Mouse (Mus musculus) hindbrain, embryonic 12.5 days (tissue): ENCODE data around the gene Pitpnc1. TPM values are rescaled to one million over a fixed set of nuclear protein-coding genes. Genes with fewer than 3 reads are reported as not detected.
A peak's percentile ranks its signal among the peaks of the same experiment; 100 is the strongest.

Source experiments
- ATAC-seq: fragments of 200-750 bp; cut with Nextera tagmentation; 2 replicates; pipeline ENCODE4 v1.8.0; 2017; ENCODE audit warnings: moderate TSS enrichment; ENCODE audit not compliant: low FRiP score
- H3K27ac ChIP-seq: fragments of 300-500 bp; sonication (generic); 2 replicates; pipeline ENCODE4 v1.5.1; 2016; ENCODE audit warnings: mild to moderate bottlenecking
- H3K27me3 ChIP-seq: fragments of 300-500 bp; sonication (generic); 2 replicates; pipeline ENCODE4 v1.6.1; 2016; ENCODE audit warnings: mild to moderate bottlenecking
- H3K36me3 ChIP-seq: fragments of 300-500 bp; sonication (generic); 2 replicates; pipeline ENCODE4 v1.6.1; 2016; ENCODE audit warnings: mild to moderate bottlenecking
- H3K4me1 ChIP-seq: fragments of 300-500 bp; sonication (generic); 2 replicates; pipeline ENCODE4 v1.6.1; 2016
- H3K4me2 ChIP-seq: fragments of 300-500 bp; sonication (generic); replicated peaks from 2 replicates; pipeline ENCODE4 v1.6.1; 2016; ENCODE audit warnings: mild to moderate bottlenecking
- H3K4me3 ChIP-seq: fragments of 300-500 bp; sonication (generic); 2 replicates; pipeline ENCODE4 v1.5.1; 2016; ENCODE audit warnings: mild to moderate bottlenecking
- H3K9ac ChIP-seq: fragments of 300-500 bp; sonication (generic); 2 replicates; pipeline ENCODE4 v1.6.1; 2016; ENCODE audit warnings: mild to moderate bottlenecking, moderate library complexity
- H3K9me3 ChIP-seq: fragments of 300-500 bp; sonication (generic); replicated peaks from 2 replicates; pipeline ENCODE4 v1.6.1; 2016; ENCODE audit warnings: mild to moderate bottlenecking
- WGBS: fragments of 180-500 bp; shearing (Covaris S2); methylation state at CpG from one replicate; pipeline ENCODE4 v1.1.7; 2016; 5-methylcytosine and 5-hydroxymethylcytosine counted together
- polyA plus RNA-seq: library from polyadenylated mRNA; unstranded; fragments of >200 nt; fragmentation: Nextera tagmentation; extraction: Ambion mirVana; gene quantifications from 2 replicates; pipeline ENCODE4 v1.2.1, GENCODE M21; 2016

Gene Pitpnc1
- polyA plus RNA-seq, 1 experiment from 2014 or later = 36.5 TPM

DNA sequence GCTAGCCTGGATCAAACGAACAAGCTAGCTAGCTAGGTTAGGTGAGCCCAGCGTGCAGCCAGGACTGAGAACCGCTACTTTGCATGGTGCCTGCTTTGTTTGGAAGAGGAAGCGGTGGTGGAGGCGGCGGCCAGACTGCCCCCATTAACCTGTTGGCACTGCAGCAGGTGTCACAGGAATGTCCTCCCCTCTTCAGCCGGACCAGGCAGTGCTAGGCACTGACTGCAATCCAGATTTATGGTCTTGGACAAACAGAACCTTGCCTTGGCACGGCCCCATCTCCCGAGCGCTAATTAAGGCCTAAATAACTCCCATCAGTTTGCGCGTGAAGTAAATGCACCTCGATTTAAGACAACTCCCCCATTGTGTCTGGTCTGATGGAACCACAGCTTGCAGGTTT is 178.5 kb downstream of the Pitpnc1 start:
- H3K9me3 ChIP-seq = no peaks in the 10 kb centered on the region
- 89% methylated on average over 13 of the region's 13 CpGs for whole genome bisulfite sequencing
- no peak overlapping the region for H3K9ac ChIP-seq
- no peaks in the 10 kb centered on the region for H3K4me1 ChIP-seq
- no peak overlapping the region for H3K4me3 ChIP-seq
- ATAC-seq = no peak
- no peaks in the 10 kb centered on the region for H3K27me3 ChIP-seq
- H3K27ac ChIP-seq = no peak overlapping the region
- no peak overlapping the region for H3K4me2 ChIP-seq
- 0 out of 2 replicates have a peak, but pooled peaks cover 13% of the 10 kb centered on the region for H3K36me3 ChIP-seq

DNA sequence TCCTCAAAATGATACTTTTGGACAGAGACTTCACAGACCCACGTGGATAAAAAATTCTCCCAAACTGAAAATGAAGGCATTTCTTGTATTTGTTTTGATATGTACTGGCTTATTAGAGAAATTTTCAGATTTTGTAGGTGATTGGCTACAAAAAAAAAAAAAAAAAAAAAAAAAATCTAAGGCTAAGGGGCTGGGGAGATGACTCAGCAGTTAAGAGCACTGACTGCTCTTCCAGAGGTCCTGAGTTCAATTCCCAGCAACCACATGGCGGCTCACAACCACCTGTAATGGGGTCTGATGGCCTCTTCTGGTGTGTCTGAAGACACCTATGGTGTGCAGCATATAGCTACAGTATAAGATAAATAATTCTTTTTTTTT is 182.3 kb downstream of the Pitpnc1 start:
- Histone ChIP-seq H3K4me2 (no peak overlapping the region), H3K4me1 (no peaks in the 10 kb centered on the region), H3K9ac (no peak overlapping the region), H3K9me3 (no peaks in the 10 kb centered on the region), H3K27ac (no peak overlapping the region), H3K36me3 (0 out of 2 replicates have a peak, but pooled peaks cover 11% of the 10 kb centered on the region), H3K27me3 (no peaks in the 10 kb centered on the region), H3K4me3 (no peak overlapping the region)
- ATAC-seq = no peak
- 96% methylated on average over 2 of the region's 2 CpGs for WGBS

DNA sequence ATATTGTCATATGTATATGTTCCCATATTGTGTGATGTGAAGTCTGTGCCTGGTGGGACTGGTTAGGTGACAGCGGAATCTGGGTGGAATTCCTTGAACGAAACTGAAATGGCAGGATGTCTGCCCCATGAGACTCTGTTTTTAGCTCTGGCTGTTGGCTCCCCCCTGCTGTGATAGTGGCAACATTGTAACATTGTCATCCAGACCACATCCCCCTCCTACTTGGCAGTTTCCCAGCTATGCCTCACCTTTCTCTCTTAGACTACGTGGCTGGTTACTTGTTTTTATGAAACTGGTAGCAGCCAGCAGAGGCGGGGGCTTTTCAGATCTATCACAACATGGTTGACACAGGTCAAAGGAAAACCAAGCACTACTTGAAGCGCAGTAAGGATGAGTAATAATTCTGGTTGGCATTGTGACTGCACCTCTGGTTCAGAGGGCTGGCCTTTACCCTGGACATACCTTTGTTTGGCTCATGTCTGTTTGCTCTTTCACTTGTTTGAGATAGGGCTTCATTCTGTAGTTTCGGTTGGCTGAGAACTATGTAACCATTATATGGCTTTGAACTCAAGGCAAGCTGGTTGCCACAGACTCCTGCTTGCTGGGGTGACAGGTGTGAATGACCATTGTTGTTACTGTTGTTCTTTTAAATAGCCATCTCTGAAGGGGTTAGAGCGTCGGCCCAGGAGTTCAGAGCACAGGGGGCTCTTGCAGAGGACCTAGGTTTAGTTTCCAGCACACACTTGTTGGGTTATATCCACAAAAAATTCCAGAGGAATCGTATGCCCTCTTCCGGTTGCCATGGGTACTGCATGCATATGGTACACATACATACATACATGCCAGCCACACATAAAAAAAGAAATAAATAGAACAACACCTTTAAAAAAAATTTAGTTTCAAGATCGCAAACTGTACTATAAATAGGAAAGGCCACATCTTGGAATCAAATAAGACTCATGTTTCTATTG is 183.0 kb downstream of the Pitpnc1 start:
- no peaks in the 10 kb centered on the region for H3K4me1 ChIP-seq
- no peak overlapping the region for H3K4me3 ChIP-seq
- H3K27ac ChIP-seq = no peak overlapping the region
- ATAC-seq = no peak
- 0 out of 2 replicates have a peak, but pooled peaks cover 7% of the 10 kb centered on the region for H3K36me3 ChIP-seq
- H3K9ac ChIP-seq = no peak overlapping the region
- 90% methylated on average over 11 of the region's 11 CpGs for WGBS
- H3K27me3 ChIP-seq = no peaks in the 10 kb centered on the region
- H3K9me3 ChIP-seq = no peaks in the 10 kb centered on the region
- H3K4me2 ChIP-seq = no peak overlapping the region

DNA sequence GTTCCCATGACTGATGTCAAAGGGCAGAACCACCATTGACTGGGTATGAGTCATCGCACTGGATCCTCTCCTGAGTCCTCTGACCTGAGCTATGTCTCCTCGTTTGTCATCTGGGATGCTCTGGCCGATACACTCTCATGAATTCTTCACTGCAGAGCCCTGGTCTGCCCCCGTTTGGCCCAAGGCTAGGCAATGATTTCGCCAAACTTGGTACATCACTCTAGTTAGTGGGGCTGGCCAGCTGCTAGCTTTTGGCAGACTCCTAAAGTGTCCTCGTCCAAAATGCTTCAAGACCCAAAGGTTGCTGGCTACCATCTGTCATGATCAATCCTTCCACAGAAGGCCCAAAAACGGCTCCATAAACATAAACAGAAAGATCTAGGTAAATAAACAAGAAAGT is 184.8 kb downstream of the Pitpnc1 start:
- no peaks in the 10 kb centered on the region for H3K9me3 ChIP-seq
- no peak overlapping the region for H3K27ac ChIP-seq
- no peak overlapping the region for H3K4me3 ChIP-seq
- peaks cover under 1% of the 10 kb centered on the region; the same call in 1 of the 2 replicates for H3K4me1 ChIP-seq
- H3K36me3 ChIP-seq = 0 out of 2 replicates have a peak, but pooled peaks cover 7% of the 10 kb centered on the region
- no peaks in the 10 kb centered on the region for H3K27me3 ChIP-seq
- no peak overlapping the region for H3K9ac ChIP-seq
- H3K4me2 ChIP-seq = no peak overlapping the region
- ATAC-seq = no peak
- 74% methylated on average over 7 of the region's 7 CpGs for WGBS

DNA sequence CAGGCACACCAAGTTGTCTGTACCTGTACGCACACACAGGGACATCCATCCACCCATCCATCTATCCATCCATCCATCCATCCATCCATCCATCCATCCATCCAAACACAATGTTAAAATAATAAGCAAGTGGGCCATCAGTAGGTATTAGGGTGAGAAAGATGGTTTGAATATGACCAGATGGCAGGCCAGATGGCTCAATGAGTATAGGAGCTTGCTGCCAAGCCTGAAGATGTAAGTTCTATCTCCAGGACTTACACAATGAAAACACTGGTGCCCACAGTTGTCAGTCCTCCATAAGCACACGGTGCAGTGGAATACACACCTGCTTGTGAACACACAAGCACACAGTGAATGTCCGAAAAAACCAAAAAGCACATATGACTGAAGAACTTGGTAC is 186.9 kb downstream of the Pitpnc1 start:
- no peak overlapping the region for H3K4me2 ChIP-seq
- H3K4me3 ChIP-seq = no peak overlapping the region
- 96% methylated on average over 3 of the region's 3 CpGs for WGBS
- no peaks in the 10 kb centered on the region for H3K9me3 ChIP-seq
- H3K27me3 ChIP-seq = no peaks in the 10 kb centered on the region
- H3K27ac ChIP-seq = no peak overlapping the region
- no peak for ATAC-seq
- peaks cover 17% of the 10 kb centered on the region for H3K4me1 ChIP-seq
- no peaks in the 10 kb centered on the region for H3K36me3 ChIP-seq
- H3K9ac ChIP-seq = no peak overlapping the region

DNA sequence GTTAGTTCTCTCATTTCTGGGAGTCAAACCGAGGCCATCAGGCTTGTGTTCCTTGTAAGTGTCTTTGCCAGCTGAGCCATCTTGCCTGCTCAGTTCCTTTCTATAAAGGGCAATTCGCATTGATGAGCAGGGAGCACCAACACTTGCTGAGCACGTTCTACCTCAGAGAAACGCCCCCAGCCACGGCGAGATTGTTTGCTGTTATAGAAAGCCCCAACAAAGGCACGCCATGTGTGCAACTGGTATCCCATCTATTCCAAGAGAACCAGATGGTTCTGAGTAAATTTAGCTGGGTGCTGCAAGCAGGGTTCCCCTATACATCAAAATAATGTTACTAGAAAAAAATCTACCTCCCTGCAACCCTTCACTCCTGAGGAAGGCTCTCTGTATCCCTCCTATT is 188.0 kb downstream of the Pitpnc1 start:
- Histone ChIP-seq H3K36me3 (no peaks in the 10 kb centered on the region), H3K9ac (no peak overlapping the region), H3K27me3 (no peaks in the 10 kb centered on the region), H3K27ac (no peak overlapping the region), H3K9me3 (no peaks in the 10 kb centered on the region), H3K4me2 (no peak overlapping the region), H3K4me3 (no peak overlapping the region), H3K4me1 (peaks cover 17% of the 10 kb centered on the region)
- ATAC-seq = no peak
- 86% methylated on average over 7 of the region's 7 CpGs for WGBS

DNA sequence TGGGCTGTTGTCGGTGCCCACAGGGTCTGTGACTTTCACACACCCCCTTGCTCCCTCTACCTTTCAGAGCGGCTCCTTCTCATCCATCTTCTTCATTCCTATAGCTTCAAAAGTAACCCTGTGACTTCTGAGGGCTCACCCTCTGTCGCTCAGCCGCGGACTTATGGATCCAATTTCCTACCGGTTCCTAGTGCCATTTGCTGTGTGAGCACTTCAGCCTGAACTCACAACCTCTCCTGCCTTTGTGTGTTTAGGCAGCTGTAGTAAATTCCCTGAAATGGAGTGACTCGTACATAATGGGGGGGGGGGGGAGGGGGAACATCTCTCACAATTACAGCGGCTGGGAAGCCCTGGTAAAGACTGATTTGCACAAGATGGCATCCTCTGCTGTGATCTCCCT is 191.2 kb downstream of the Pitpnc1 start:
- H3K4me3 ChIP-seq = no peak overlapping the region
- no peak overlapping the region for H3K27ac ChIP-seq
- no peaks in the 10 kb centered on the region for H3K27me3 ChIP-seq
- WGBS = 26% methylated on average over 8 of the region's 8 CpGs
- no peaks in the 10 kb centered on the region for H3K36me3 ChIP-seq
- no peak overlapping the region for H3K9ac ChIP-seq
- no peak overlapping the region for H3K4me2 ChIP-seq
- H3K9me3 ChIP-seq = no peaks in the 10 kb centered on the region
- no peak for ATAC-seq
- peaks cover 19% of the 10 kb centered on the region for H3K4me1 ChIP-seq

DNA sequence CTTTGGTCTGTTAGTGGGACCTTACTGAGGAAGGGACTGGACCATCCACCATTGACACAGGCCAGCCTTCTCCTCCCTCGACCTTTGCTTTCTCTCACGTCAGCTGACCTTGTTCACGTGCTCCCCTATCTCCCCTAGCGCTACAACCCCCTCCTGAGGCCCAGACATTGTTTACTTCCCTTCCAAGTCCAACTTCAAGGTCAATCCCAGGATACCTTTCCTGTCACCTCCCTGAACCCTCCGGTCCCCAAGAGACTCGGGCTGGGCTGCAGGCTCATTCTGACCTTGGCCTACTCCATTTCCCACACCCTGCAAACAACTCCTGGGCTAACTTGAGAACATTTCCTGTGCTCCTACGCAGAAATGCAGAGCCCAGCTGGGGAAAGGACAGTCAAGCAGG is 193.6 kb downstream of the Pitpnc1 start:
- Histone ChIP-seq H3K9ac (no peak overlapping the region), H3K4me1 (peaks cover 24% of the 10 kb centered on the region), H3K9me3 (no peaks in the 10 kb centered on the region), H3K36me3 (no peaks in the 10 kb centered on the region), H3K4me2 (no peak overlapping the region), H3K27me3 (no peaks in the 10 kb centered on the region), H3K4me3 (no peak overlapping the region), H3K27ac (no peak overlapping the region)
- ATAC-seq = no peak
- WGBS = 69% methylated on average over 7 of the region's 7 CpGs

DNA sequence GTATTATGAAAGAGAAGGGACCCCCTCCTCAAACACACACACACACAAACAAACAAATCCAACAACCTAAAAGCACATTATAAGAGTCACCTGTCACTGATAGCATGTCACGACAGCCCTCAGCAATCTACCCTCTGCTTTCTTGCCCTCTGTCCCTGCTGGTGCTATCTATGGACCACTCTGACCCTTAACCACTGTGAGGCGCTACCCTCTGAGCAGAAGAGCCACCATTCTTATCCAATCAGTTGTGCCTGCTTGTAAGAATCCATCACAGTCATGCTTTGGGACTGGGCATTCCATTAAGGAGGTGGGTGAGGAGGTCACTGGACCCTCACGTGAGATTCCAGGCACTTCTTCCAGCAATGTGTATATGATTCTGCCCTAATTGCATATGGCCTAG is 194.2 kb downstream of the Pitpnc1 start:
- peaks cover 24% of the 10 kb centered on the region for H3K4me1 ChIP-seq
- no peak overlapping the region for H3K27ac ChIP-seq
- H3K27me3 ChIP-seq = no peaks in the 10 kb centered on the region
- no peaks in the 10 kb centered on the region for H3K36me3 ChIP-seq
- no peak overlapping the region for H3K4me2 ChIP-seq
- no peak overlapping the region for H3K4me3 ChIP-seq
- ATAC-seq = no peak
- no peak overlapping the region for H3K9ac ChIP-seq
- WGBS = 67% methylated on average over 3 of the region's 3 CpGs
- no peaks in the 10 kb centered on the region for H3K9me3 ChIP-seq

DNA sequence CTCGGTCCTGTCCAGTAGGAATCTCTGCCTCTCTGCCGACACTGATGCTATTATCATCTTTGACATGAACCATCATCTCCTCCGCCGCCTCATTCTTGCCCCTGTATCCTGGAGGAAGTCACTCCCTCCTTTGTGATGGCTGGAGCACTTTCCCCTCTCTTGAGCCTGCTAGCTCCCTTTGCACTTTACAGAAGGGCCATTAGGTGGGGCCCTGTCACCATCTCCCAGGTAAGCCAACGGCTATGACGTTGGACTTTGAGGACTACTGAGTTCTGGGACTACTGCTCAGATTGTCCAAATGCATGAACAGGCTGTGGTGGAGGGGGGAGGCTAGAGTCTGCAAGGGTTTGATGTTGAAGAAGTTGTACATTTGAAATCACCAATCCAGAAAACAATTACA is 194.6 kb downstream of the Pitpnc1 start:
- no peaks in the 10 kb centered on the region for H3K36me3 ChIP-seq
- H3K9ac ChIP-seq = no peak overlapping the region
- H3K4me1 ChIP-seq = peaks cover 24% of the 10 kb centered on the region
- no peak overlapping the region for H3K27ac ChIP-seq
- ATAC-seq = no peak
- 33% methylated on average over 6 of the region's 6 CpGs for WGBS
- no peak overlapping the region for H3K4me3 ChIP-seq
- H3K4me2 ChIP-seq = no peak overlapping the region
- H3K27me3 ChIP-seq = no peaks in the 10 kb centered on the region
- H3K9me3 ChIP-seq = no peaks in the 10 kb centered on the region

DNA sequence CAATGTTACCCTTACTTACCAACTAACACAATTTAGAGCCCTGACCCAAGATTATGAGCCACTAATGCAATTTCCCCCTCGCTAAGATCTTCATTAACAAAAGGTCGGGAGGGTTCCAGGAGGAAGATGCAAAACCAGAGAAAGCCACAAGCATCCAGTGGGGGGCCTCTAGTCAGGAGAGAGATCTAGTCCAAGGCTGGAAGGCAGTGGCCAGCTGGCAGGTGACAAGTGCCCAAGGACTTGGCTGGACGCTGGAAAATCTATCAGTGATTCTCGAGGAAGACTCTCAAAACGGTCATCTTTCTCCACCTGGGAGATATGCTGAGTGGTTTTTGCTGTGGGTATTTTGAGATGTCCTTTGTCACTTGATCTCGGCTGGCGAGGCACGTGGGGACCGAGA is 196.3 kb downstream of the Pitpnc1 start:
- Histone ChIP-seq H3K27ac (no peak overlapping the region), H3K36me3 (no peaks in the 10 kb centered on the region), H3K4me3 (no peak overlapping the region), H3K27me3 (no peaks in the 10 kb centered on the region), H3K4me2 (no peak overlapping the region), H3K9ac (no peak overlapping the region), H3K9me3 (no peaks in the 10 kb centered on the region), H3K4me1 (peaks cover 9% of the 10 kb centered on the region)
- ATAC-seq = no peak
- whole genome bisulfite sequencing = 75% methylated on average over 9 of the region's 9 CpGs

DNA sequence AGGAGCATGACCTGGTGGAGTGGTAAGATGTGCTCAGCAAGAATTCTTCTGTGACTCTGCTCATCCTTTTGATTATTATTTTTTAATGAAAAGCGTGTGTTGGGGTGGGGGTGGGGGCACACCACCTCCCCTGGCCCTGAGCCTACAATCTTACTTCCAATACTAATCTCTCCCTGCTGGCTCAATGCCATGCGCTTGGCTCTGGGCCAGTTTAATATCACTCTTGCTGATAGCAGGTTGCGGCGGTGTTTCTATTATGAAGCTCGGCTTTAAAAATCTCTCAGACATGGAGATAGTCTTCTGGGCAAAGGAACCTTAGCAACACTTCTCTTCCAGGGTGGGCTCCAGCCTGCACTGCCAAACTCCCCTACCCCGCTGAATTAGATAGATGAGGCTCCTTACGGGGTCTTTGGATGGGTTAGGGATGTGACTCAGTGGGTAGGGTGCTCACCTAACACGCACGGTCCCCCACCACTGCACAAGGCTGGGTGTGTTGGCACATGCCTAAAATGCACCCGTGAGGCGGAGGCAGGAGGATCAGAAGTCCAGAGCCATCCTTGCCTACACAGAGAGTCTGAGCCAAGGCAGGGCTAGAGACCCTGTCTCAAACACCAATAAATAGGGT is 198.0 kb downstream of the Pitpnc1 start:
- Histone ChIP-seq H3K9me3 (peaks cover 7% of the 10 kb centered on the region), H3K9ac (no peak overlapping the region), H3K4me1 (peaks cover 8% of the 10 kb centered on the region), H3K4me2 (no peak overlapping the region), H3K4me3 (no peak overlapping the region), H3K27ac (peak overlapping the region; percentile 37; the same call in 1 of the 2 replicates), H3K27me3 (no peaks in the 10 kb centered on the region), H3K36me3 (no peaks in the 10 kb centered on the region)
- 80% methylated on average over 11 of the region's 11 CpGs for WGBS
- no peak for ATAC-seq
